Mouse (Mus musculus): ENCODE data around the gene Klhdc9. TPM values are rescaled to one million over a fixed set of nuclear protein-coding genes. Genes with fewer than 3 reads are reported as not detected.
"Not testable (repeated sequence)": the region's sequence is repeated elsewhere in the genome, so short reads cannot be mapped to it uniquely, and the experiment has no call there.

The Klhdc9 gene
- total RNA-seq, 2 experiments from 2014 or later: not detected

GRCm38 (mm10) chr1:171360253-171360652, 345 bp downstream of the Klhdc9 start:
- intact Hi-C loops (cut with DNase I): loop anchor here (5.0 to 10.0 kb wide), 3 partner anchors 52 to 205 kb away; partner anchors contain the start of gene Usf1
- DNase-seq: no peak

GRCm38 (mm10) chr1:171358421-171358820, 2.2 kb downstream of the Klhdc9 start:
- intact Hi-C loops (cut with DNase I): loop anchor here (5.0 kb wide), 1 partner anchor 36 kb away; no protein-coding TSS in a partner anchor
- DNase-seq: no peak

- intact Hi-C loops (cut with DNase I): loop anchor here (5.0 kb wide), 1 partner anchor 35 kb away; no protein-coding TSS in a partner anchor
- DNase-seq: no peak
These were observed 3.8 kb downstream of the Klhdc9 start for GRCm38 (mm10) chr1:171356814-171357213.

GRCm38 (mm10) chr1:171355812-171356340, 4.7 kb downstream of the Klhdc9 start:
- DNase-seq: no peak
- intact Hi-C loops (cut with DNase I): loop anchor here (5.0 kb wide), 1 partner anchor 34 kb away; no protein-coding TSS in a partner anchor

GRCm38 (mm10) chr1:171349210-171349609, 11.4 kb downstream of the Klhdc9 start:
- no peak for DNase-seq
- intact Hi-C loops (cut with DNase I): no loop called here

- DNase-seq: peak in 1 of 2 experiments; percentile 19
- intact Hi-C loops (cut with DNase I): no loop called here
These were observed 11.9 kb downstream of the Klhdc9 start for GRCm38 (mm10) chr1:171348665-171349064.

- no peak for DNase-seq
- intact Hi-C loops (cut with DNase I): no loop called here
These were observed 14.5 kb downstream of the Klhdc9 start for GRCm38 (mm10) chr1:171346095-171346450.

- DNase-seq: peak; percentile 83 to 84
- intact Hi-C loops (cut with DNase I): no loop called here
These were observed 15.1 kb downstream of the Klhdc9 start, which contains the start of the genes Nit1 and Pfdn2 for GRCm38 (mm10) chr1:171345225-171346094. TSS of gene Nit1 (minus strand) at chr1:171345646. TSS of gene Pfdn2 (plus strand) at chr1:171345670.

GRCm38 (mm10) chr1:171344715-171345114, 15.9 kb downstream of the Klhdc9 start:
- DNase-seq: no peak
- intact Hi-C loops (cut with DNase I): loop anchor here (1.0 kb wide), 1 partner anchor 14 kb away; no protein-coding TSS in a partner anchor

GRCm38 (mm10) chr1:171343922-171344677, 16.5 kb downstream of the Klhdc9 start:
- intact Hi-C loops (cut with DNase I): loop anchor here (1.0 kb wide), 1 partner anchor 14 kb away; no protein-coding TSS in a partner anchor
- no peak for DNase-seq

- intact Hi-C loops (cut with DNase I): no loop called here
- no peak for DNase-seq
These were observed 18.1 kb downstream of the Klhdc9 start for GRCm38 (mm10) chr1:171342262-171343207.

GRCm38 (mm10) chr1:171330216-171330560, 30.4 kb downstream of the Klhdc9 start:
- no peak for DNase-seq

GRCm38 (mm10) chr1:171329433-171330215, 31.0 kb downstream of the Klhdc9 start:
- intact Hi-C loops (cut with DNase I): loop anchor here (1.0 to 5.0 kb wide), 2 partner anchors 15 to 37 kb away; no protein-coding TSS in a partner anchor
- DNase-seq: no peak

More at GRCm38 (mm10) chr1:171330216-171330560, 30.4 kb downstream of the Klhdc9 start:
- intact Hi-C loops (cut with DNase I): loop anchor here (1.0 kb wide), 1 partner anchor 14 kb away; no protein-coding TSS in a partner anchor

GRCm38 (mm10) chr1:171328839-171329432, 31.7 kb downstream of the Klhdc9 start, which contains the start of gene Dedd:
TSS of gene Dedd (plus strand) at chr1:171329145.
- intact Hi-C loops (cut with DNase I): loop anchor here (5.0 kb wide), 1 partner anchor 37 kb away; no protein-coding TSS in a partner anchor

GRCm38 (mm10) chr1:171328244-171328643, 32.4 kb downstream of the Klhdc9 start:
- intact Hi-C loops (cut with DNase I): loop anchor here (5.0 kb wide), 1 partner anchor 36 kb away; no protein-coding TSS in a partner anchor
- DNase-seq: no peak

More at GRCm38 (mm10) chr1:171328839-171329432, 31.7 kb downstream of the Klhdc9 start, which contains the start of gene Dedd:
- peak; percentile 86 to 90 for DNase-seq

- not testable (repeated sequence) for DNase-seq
- intact Hi-C loops (cut with DNase I): loop anchor here (5.0 kb wide), 1 partner anchor 34 kb away; no protein-coding TSS in a partner anchor
These were observed 34.0 kb downstream of the Klhdc9 start for GRCm38 (mm10) chr1:171326588-171326987.

- intact Hi-C loops (cut with DNase I): loop anchor here (5.0 kb wide), 1 partner anchor 33 kb away; no protein-coding TSS in a partner anchor
- DNase-seq: no peak
These were observed 35.0 kb downstream of the Klhdc9 start for GRCm38 (mm10) chr1:171325571-171325970.

- intact Hi-C loops (cut with DNase I): loop anchor here (5.0 kb wide), 1 partner anchor 35 kb away; no protein-coding TSS in a partner anchor
- no peak for DNase-seq
These were observed 38.6 kb downstream of the Klhdc9 start for GRCm38 (mm10) chr1:171322012-171322411.

Data from gastrocnemius, postnatal 36 days (tissue).